Mouse (Mus musculus): ENCODE measurements around the gene Mthfd2l. TPM values are rescaled to one million over a fixed set of nuclear protein-coding genes. Genes with fewer than 3 reads are reported as not detected.

The Mthfd2l gene
- polyA plus RNA-seq, 1 experiment = 21.9 TPM

- 80% methylated on average over 7 of the region's 7 CpGs for WGBS
- H3K4me1 ChIP-seq (ENCODE audit: control insufficient read depth, insufficient read depth, low read length) = no peaks in the 10 kb centered on the region
- no peak overlapping the region for H3K4me3 ChIP-seq (replicated peaks; ENCODE audit: extremely low read depth, low read depth, low read length)
- no peak for DNase-seq
- no peak for TF ChIP-seq CTCF (IDR thresholded peaks at IDR 0.05; ENCODE audit: insufficient read depth, low read length)
These were observed 49.4 kb downstream of the Mthfd2l start for GRCm38 (mm10) chr5:90980297-90980696.

- WGBS = 28% methylated on average over 5 of the region's 5 CpGs
- TF ChIP-seq POLR2A (IDR thresholded peaks at IDR 0.05; ENCODE audit: borderline replicate concordance, extremely low read depth, low read depth, low read length) (no peak), CTCF (IDR thresholded peaks at IDR 0.05; ENCODE audit: insufficient read depth, low read length) (no peak)
These were observed 56.7 kb downstream of the Mthfd2l start for GRCm38 (mm10) chr5:90987605-90988004.

DNA sequence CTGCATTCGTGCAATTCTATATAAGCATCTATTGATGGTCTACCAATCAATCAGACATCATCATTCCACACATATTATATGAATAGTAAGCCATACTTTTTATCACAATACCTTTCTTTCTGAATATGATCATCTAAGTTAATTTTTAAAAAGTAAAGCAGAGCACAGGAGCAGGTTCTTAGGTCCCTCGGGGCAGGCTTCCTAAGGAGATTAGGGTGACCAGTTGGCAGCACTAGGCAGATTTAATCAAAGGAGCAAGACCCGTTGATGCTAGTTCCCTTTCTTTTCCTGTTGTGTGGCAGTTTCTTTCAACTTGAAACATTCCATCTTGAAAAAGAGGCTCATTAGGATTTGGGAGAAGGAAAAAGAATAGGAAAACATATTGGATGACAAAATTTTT lies 57.2 kb downstream of the Mthfd2l start:
- WGBS = 77% methylated on average over 3 of the region's 3 CpGs
- TF ChIP-seq POLR2A (IDR thresholded peaks at IDR 0.05; ENCODE audit: borderline replicate concordance, extremely low read depth, low read depth, low read length) (no peak), CTCF (IDR thresholded peaks at IDR 0.05; ENCODE audit: insufficient read depth, low read length) (no peak)

More at GRCm38 (mm10) chr5:90987605-90988004, 56.7 kb downstream of the Mthfd2l start:
- H3K4me1 ChIP-seq (ENCODE audit: control insufficient read depth, insufficient read depth, low read length) = peaks cover 2% of the 10 kb centered on the region; the same call in 1 of the 2 replicates
- H3K4me3 ChIP-seq (replicated peaks; ENCODE audit: extremely low read depth, low read depth, low read length) = no peak overlapping the region
- no peak for DNase-seq

GRCm38 (mm10) chr5:90988592-90988991 lies 57.7 kb downstream of the Mthfd2l start:
- no peak overlapping the region for H3K4me3 ChIP-seq (replicated peaks; ENCODE audit: extremely low read depth, low read depth, low read length)
- no peak for TF ChIP-seq CTCF (IDR thresholded peaks at IDR 0.05; ENCODE audit: insufficient read depth, low read length)
- no peak for TF ChIP-seq POLR2A (IDR thresholded peaks at IDR 0.05; ENCODE audit: borderline replicate concordance, extremely low read depth, low read depth, low read length)
- DNase-seq = no peak
- 84% methylated on average over 4 of the region's 4 CpGs for WGBS
- H3K4me1 ChIP-seq (ENCODE audit: control insufficient read depth, insufficient read depth, low read length) = peaks cover 2% of the 10 kb centered on the region; the same call in 1 of the 2 replicates

More for the DNA sequence above, 57.2 kb downstream of the Mthfd2l start:
- H3K4me1 ChIP-seq (ENCODE audit: control insufficient read depth, insufficient read depth, low read length) = peaks cover 2% of the 10 kb centered on the region; the same call in 1 of the 2 replicates
- no peak for DNase-seq
- H3K4me3 ChIP-seq (replicated peaks; ENCODE audit: extremely low read depth, low read depth, low read length) = no peak overlapping the region

GRCm38 (mm10) chr5:90999942-91000341 lies 69.0 kb downstream of the Mthfd2l start:
- Histone ChIP-seq H3K4me3 (replicated peaks; ENCODE audit: extremely low read depth, low read depth, low read length) (no peak overlapping the region), H3K4me1 (ENCODE audit: control insufficient read depth, insufficient read depth, low read length) (no peaks in the 10 kb centered on the region)
- TF ChIP-seq POLR2A (IDR thresholded peaks at IDR 0.05; ENCODE audit: borderline replicate concordance, extremely low read depth, low read depth, low read length) = no peak
- TF ChIP-seq CTCF (IDR thresholded peaks at IDR 0.05; ENCODE audit: insufficient read depth, low read length) = no peak
- no peak for DNase-seq
- WGBS = 90% methylated on average over 8 of the region's 8 CpGs

DNA sequence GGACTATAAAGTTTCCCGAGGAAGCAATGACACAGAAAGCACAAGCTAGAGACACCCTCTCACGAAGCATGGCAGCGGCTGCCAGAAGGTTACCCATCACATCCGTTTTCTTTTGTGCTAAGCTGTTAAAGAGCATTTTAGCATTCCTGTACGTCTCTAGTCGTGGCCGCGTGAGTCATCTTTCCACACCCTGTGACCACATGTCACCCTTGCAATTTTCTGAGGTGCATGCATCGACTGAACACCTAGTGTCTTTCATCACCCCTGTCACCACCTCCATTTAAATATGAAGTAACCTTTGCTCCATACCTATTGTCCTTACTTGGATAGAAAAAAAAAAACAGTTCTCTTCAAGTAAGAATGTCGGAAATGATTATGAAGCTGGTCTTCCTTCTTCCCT lies 84.3 kb downstream of the Mthfd2l start:
- WGBS = 80% methylated on average over 10 of the region's 10 CpGs
- DNase-seq = no peak
- H3K4me1 ChIP-seq (ENCODE audit: control insufficient read depth, insufficient read depth, low read length) = no peaks in the 10 kb centered on the region
- H3K4me3 ChIP-seq (replicated peaks; ENCODE audit: extremely low read depth, low read depth, low read length) = no peak overlapping the region
- TF ChIP-seq CTCF (IDR thresholded peaks at IDR 0.05; ENCODE audit: insufficient read depth, low read length) = no peak
- TF ChIP-seq POLR2A (IDR thresholded peaks at IDR 0.05; ENCODE audit: borderline replicate concordance, extremely low read depth, low read depth, low read length) = no peak

DNA sequence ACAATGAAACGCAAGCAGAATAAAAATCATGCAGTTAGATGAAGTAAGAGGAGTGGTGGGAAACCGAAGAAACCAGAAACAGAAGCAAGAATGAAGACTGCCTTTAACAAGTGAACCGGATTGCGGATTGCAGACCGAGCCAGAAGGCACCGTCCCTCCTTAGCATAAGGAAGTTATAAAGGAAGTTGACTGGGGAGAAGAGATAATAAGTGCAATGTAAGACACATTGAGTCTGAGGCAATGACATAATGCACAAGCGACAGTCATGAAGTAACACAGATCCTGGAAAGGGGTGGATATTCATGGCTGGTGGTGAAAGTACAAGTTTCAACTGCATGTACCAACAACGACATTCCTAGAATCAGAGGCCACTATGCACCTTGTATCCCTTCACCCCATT lies 92.2 kb downstream of the Mthfd2l start:
- 74% methylated on average over 8 of the region's 8 CpGs for WGBS
- TF ChIP-seq POLR2A (IDR thresholded peaks at IDR 0.05; ENCODE audit: borderline replicate concordance, extremely low read depth, low read depth, low read length) (no peak), CTCF (IDR thresholded peaks at IDR 0.05; ENCODE audit: insufficient read depth, low read length) (no peak)
- H3K4me3 ChIP-seq (replicated peaks; ENCODE audit: extremely low read depth, low read depth, low read length) = no peak overlapping the region
- H3K4me1 ChIP-seq (ENCODE audit: control insufficient read depth, insufficient read depth, low read length) = no peaks in the 10 kb centered on the region
- no peak for DNase-seq

DNA sequence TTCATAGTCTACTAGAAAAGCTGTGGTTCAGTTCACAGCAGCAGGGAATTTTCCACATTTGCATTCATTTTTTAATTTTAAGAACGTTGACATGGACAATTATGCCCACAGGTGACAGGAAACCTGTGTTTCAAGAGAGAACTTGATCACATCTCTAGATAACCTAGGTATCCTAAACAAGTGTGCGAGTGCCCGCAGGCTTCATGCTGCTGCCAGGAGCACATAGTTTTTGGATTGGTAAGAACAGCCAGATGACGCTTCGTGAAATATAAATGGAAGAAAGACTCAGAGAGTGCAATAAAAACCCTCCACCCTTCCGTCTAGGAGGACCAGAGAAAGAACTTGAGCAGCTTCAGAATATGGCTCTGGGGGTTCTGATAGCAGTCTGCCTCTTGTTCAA lies 96.2 kb downstream of the Mthfd2l start, which contains the start of gene Epgn:
Gene Epgn (plus strand): TSS at position 301 of the 400 bp plus-strand sequence.
- TF ChIP-seq CTCF (IDR thresholded peaks at IDR 0.05; ENCODE audit: insufficient read depth, low read length) (no peak), POLR2A (IDR thresholded peaks at IDR 0.05; ENCODE audit: borderline replicate concordance, extremely low read depth, low read depth, low read length) (no peak)
- 68% methylated on average over 6 of the region's 6 CpGs for WGBS
- DNase-seq = no peak
- Histone ChIP-seq H3K4me1 (ENCODE audit: control insufficient read depth, insufficient read depth, low read length) (no peaks in the 10 kb centered on the region), H3K4me3 (replicated peaks; ENCODE audit: extremely low read depth, low read depth, low read length) (no peak within 1 kb of the TSS)

- 20% methylated on average over 1 of the region's 1 CpGs for WGBS
- TF ChIP-seq CTCF (IDR thresholded peaks at IDR 0.05; ENCODE audit: insufficient read depth, low read length) (no peak), POLR2A (IDR thresholded peaks at IDR 0.05; ENCODE audit: borderline replicate concordance, extremely low read depth, low read depth, low read length) (no peak)
These were observed 96.9 kb downstream of the Mthfd2l start for GRCm38 (mm10) chr5:91027840-91028239.

GRCm38 (mm10) chr5:91030629-91031028 lies 99.7 kb downstream of the Mthfd2l start:
- DNase-seq = no peak
- Histone ChIP-seq H3K4me3 (replicated peaks; ENCODE audit: extremely low read depth, low read depth, low read length) (no peak overlapping the region), H3K4me1 (ENCODE audit: control insufficient read depth, insufficient read depth, low read length) (no peaks in the 10 kb centered on the region)
- WGBS = 75% methylated on average over 2 of the region's 2 CpGs
- TF ChIP-seq CTCF (IDR thresholded peaks at IDR 0.05; ENCODE audit: insufficient read depth, low read length) = no peak
- no peak for TF ChIP-seq POLR2A (IDR thresholded peaks at IDR 0.05; ENCODE audit: borderline replicate concordance, extremely low read depth, low read depth, low read length)

More at GRCm38 (mm10) chr5:91027840-91028239, 96.9 kb downstream of the Mthfd2l start:
- Histone ChIP-seq H3K4me3 (replicated peaks; ENCODE audit: extremely low read depth, low read depth, low read length) (no peak overlapping the region), H3K4me1 (ENCODE audit: control insufficient read depth, insufficient read depth, low read length) (no peaks in the 10 kb centered on the region)
- no peak for DNase-seq
